ENCODE assay signal across 21 mouse cellular contexts in genomic region chr1:151997591-151997990, GRCm38 (mm10).
DNase-seq lines count a peak whose midpoint lies in the region; ATAC-seq and TF ChIP-seq lines count a peak whose summit lies in the region.
"Had no signal": no experiment of that assay in that cellular context is flagged by ENCODE, and none has a peak within 500 bp of the region (broad histone marks: within the 10 kb centered on the region; RNA-seq: fewer than 3 reads in every experiment).

No protein-coding gene starts in this region.

- no peak overlapping the region for H3K4me3 ChIP-seq in MEL (ENCODE audit: control insufficient read depth in 1 of 2, insufficient read depth in 1 of 2, low read depth in 2 of 2, low read length in 2 of 2)
- no peak overlapping the region for H3K4me3 ChIP-seq in hindbrain, embryonic 14.5 days (replicated peaks; ENCODE audit: low read length)
- H3K4me3 ChIP-seq: embryonic facial prominence, embryonic 10.5 days; forebrain, embryonic 13.5 days; gastrocnemius, adult 2 months; heart, embryonic 12.5 days had no signal

- TF ChIP-seq CTCF in MEL (IDR thresholded peaks at IDR 0.05 in 2 of 3, conservative IDR thresholded peaks at IDR 0.05 in 1 of 3; ENCODE audit: control insufficient read depth in 1 of 3, insufficient read depth in 1 of 3, low read depth in 2 of 3, low read length in 3 of 3, poor library complexity in 1 of 3, severe bottlenecking in 1 of 3), result no peak

- TF ChIP-seq EP300 in MEL (IDR thresholded peaks at IDR 0.05; ENCODE audit: low read depth in 1 of 2, low read length in 2 of 2), result no peak

- H3K27ac ChIP-seq in MEL (ENCODE audit: control insufficient read depth, low read depth, low read length), result no peak overlapping the region
- no peak overlapping the region for H3K27ac ChIP-seq in hindbrain, embryonic 14.5 days
- H3K27ac ChIP-seq: embryonic facial prominence, embryonic 10.5 days; forebrain, embryonic 13.5 days had no signal

- peaks cover 0 to 4% of the 10 kb centered on the region in 2 experiments; a peak in 2 of 4 replicates for H3K36me3 ChIP-seq in MEL (ENCODE audit: control insufficient read depth in 1 of 2, insufficient read depth in 2 of 2, low read length in 2 of 2)
- no peaks in the 10 kb centered on the region for H3K36me3 ChIP-seq in hindbrain, embryonic 14.5 days (replicated peaks; ENCODE audit: control insufficient read depth, insufficient read depth)
- H3K36me3 ChIP-seq: G1E; heart, embryonic 12.5 days had no signal

- H3K79me2 ChIP-seq in MEL (ENCODE audit: control insufficient read depth, insufficient read depth, low read length, poor library complexity), result no peaks in the 10 kb centered on the region

- peak; percentile 39 for ATAC-seq in common myeloid progenitor, adult 5-6 weeks (replicated peaks; ENCODE audit: low read depth, poor library complexity, severe bottlenecking)
- ATAC-seq in megakaryocyte, adult 5-6 weeks (ENCODE audit: poor library complexity, severe bottlenecking), result peak; percentile 93
- ATAC-seq in cerebellum, adult (ENCODE audit: insufficient number of reproducible peaks, low FRiP score, low TSS enrichment), result no peak
- ATAC-seq in hindbrain, embryonic 14.5 days (ENCODE audit: low FRiP score), result no peak
- ATAC-seq: CD4-positive, CD25-positive, alpha-beta regulatory T cell, adult 4 months; forebrain, embryonic 13.5 days; forebrain, postnatal 0 days; hindbrain, embryonic 16.5 days; inflammation-experienced regulatory T-cells, adult 6 months had no signal

- H3K9me3 ChIP-seq in MEL (replicated peaks; ENCODE audit: insufficient read depth, low read length), result no peaks in the 10 kb centered on the region
- H3K9me3 ChIP-seq in hindbrain, embryonic 14.5 days (ENCODE audit: control insufficient read depth, low read length), result no peaks in the 10 kb centered on the region
- H3K9me3 ChIP-seq: embryonic facial prominence, embryonic 10.5 days; forebrain, embryonic 13.5 days; heart, embryonic 12.5 days had no signal

- H3K4me1 ChIP-seq in MEL (ENCODE audit: control insufficient read depth in 1 of 2, insufficient read depth in 2 of 2, low read length in 2 of 2), result peaks cover 0 to 5% of the 10 kb centered on the region in 2 experiments; a peak in 1 of 4 replicates
- H3K4me1 ChIP-seq in hindbrain, embryonic 14.5 days (replicated peaks; ENCODE audit: control insufficient read depth, insufficient read depth, low read length), result peaks cover 18% of the 10 kb centered on the region

- no peak overlapping the region for H3K9ac ChIP-seq in MEL (ENCODE audit: control insufficient read depth, low read depth, low read length, poor library complexity, severe bottlenecking)
- no peak overlapping the region for H3K9ac ChIP-seq in hindbrain, embryonic 14.5 days
- H3K9ac ChIP-seq: forebrain, embryonic 13.5 days; forebrain, postnatal 0 days; heart, embryonic 12.5 days had no signal

- TF ChIP-seq RAD21 in MEL (IDR thresholded peaks at IDR 0.05; ENCODE audit: low read depth, low read length), result no peak

- 85% methylated on average over 7 of the region's 7 CpGs for WGBS in hindbrain, embryonic 14.5 days

- TF ChIP-seq POLR2A in MEL (IDR thresholded peaks at IDR 0.05; ENCODE audit: control insufficient read depth in 1 of 2, insufficient read depth in 1 of 2, low read depth in 1 of 2, low read length in 2 of 2, poor library complexity in 1 of 2), result no peak

- no peak overlapping the region for H3K4me2 ChIP-seq in hindbrain, embryonic 14.5 days (replicated peaks)
- H3K4me2 ChIP-seq: forebrain, embryonic 13.5 days; heart, embryonic 12.5 days had no signal

- H3K27me3 ChIP-seq in MEL (ENCODE audit: control insufficient read depth in 1 of 2, insufficient read depth in 2 of 2, low read length in 2 of 2), result no peaks in the 10 kb centered on the region
- H3K27me3 ChIP-seq in hindbrain, embryonic 14.5 days (ENCODE audit: control insufficient read depth, insufficient read depth, low read length), result no peaks in the 10 kb centered on the region
- H3K27me3 ChIP-seq: forebrain, embryonic 13.5 days; heart, embryonic 12.5 days had no signal

- peak; percentile 56 for DNase-seq in MEL (ENCODE audit: low read depth, low spot score)
- DNase-seq in urinary bladder, postnatal 36 days (ENCODE audit: low spot score in 2 of 2), result no peak
- no peak for DNase-seq in hindbrain, embryonic 14.5 days (ENCODE audit: low spot score)
- DNase-seq: adrenal gland, postnatal 10 days; B cell, adult 2 months; cerebellum, adult 18-20 months; cerebellum, adult 9-11 months; cerebellum, postnatal 36 days; forebrain, postnatal 0 days; gastrocnemius, adult 2 months; gastrocnemius, postnatal 36 days had no signal

TF ChIP-seq in MEL, 35 proteins besides CTCF, POLR2A, EP300 and RAD21:
- TF ChIP-seq MAX (IDR thresholded peaks at IDR 0.05; ENCODE audit: low read length) (peak; percentile 29; the same call in 1 of the 2 replicates), E2F4 (IDR thresholded peaks at IDR 0.05; ENCODE audit: borderline replicate concordance, low read depth, low read length) (no peak), HCFC1 (IDR thresholded peaks at IDR 0.05; ENCODE audit: low read depth, low read length) (no peak), TAL1 (IDR thresholded peaks at IDR 0.05; ENCODE audit: low read length) (no peak)

Comparison
In these comparisons a context has a peak if more than half of its experiments do, and no peak if none do; other contexts are left out.
1. ATAC-seq: peak in common myeloid progenitor, adult 5-6 weeks (single experiment) and megakaryocyte, adult 5-6 weeks (single experiment); none in cerebellum, adult (single experiment) and hindbrain, embryonic 14.5 days (single experiment).